Mouse (Mus musculus): Measurements from ENCODE around the gene Ints7. TPM values are rescaled to one million over a fixed set of nuclear protein-coding genes. Genes with fewer than 3 reads are reported as not detected.

Gene Ints7
- polyA plus RNA-seq, 1 experiment from 2014 or later = 35.7 TPM

DNA sequence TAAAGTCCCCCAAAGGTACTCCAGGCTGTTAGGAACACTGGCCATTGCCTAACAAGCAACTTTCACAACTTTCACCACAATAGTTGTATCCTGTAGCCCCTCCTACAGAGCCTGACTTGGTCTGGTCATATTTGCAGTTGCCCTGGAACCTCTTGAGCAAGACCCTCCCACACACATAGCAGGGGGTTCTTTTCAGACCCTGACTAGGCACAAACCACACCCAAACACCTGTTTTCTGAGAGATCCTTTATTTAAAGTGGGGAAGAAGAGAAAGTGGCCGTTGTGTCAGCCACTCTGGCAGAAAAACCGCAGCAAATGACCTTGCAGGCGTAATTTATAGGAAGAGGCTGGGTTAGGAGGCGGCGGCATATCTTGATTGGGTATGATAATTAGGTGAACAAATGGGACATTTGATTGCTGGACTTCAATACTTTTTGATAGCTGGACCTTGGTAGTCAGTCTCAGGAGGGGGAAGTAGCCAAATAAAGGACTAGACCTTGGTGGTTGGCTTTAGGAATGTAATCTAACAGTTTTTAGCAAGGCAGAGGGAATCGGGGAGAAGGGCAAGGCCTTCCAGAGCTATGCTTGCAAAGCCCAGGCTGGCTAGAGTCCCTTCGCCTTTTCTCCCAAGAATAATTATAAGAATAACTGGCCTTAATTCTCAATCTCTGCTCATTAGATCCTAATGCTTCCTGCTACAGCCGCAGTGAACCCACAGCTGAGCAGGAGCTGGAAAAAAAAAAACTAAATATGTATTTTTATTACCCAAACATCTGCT is 85.8 kb downstream of the Ints7 start:
- Histone ChIP-seq H3K4me2 (ENCODE audit: low read depth, low read length) (no peak overlapping the region), H3K27ac (ENCODE audit: low read length) (no peak overlapping the region), H3K9ac (ENCODE audit: low read depth, low read length) (no peak overlapping the region), H3K27me3 (replicated peaks; ENCODE audit: control insufficient read depth, insufficient read depth, low read length) (no peaks in the 10 kb centered on the region), H3K36me3 (ENCODE audit: control insufficient read depth, insufficient read depth, low read length) (no peaks in the 10 kb centered on the region), H3K9me3 (ENCODE audit: control insufficient read depth, low read length) (no peaks in the 10 kb centered on the region), H3K4me3 (ENCODE audit: low read length) (no peak overlapping the region), H3K4me1 (ENCODE audit: control insufficient read depth, insufficient read depth, low read length) (peaks cover 13% of the 10 kb centered on the region)
- no peak for ATAC-seq
- WGBS = 65% methylated on average over 8 of the region's 8 CpGs

DNA sequence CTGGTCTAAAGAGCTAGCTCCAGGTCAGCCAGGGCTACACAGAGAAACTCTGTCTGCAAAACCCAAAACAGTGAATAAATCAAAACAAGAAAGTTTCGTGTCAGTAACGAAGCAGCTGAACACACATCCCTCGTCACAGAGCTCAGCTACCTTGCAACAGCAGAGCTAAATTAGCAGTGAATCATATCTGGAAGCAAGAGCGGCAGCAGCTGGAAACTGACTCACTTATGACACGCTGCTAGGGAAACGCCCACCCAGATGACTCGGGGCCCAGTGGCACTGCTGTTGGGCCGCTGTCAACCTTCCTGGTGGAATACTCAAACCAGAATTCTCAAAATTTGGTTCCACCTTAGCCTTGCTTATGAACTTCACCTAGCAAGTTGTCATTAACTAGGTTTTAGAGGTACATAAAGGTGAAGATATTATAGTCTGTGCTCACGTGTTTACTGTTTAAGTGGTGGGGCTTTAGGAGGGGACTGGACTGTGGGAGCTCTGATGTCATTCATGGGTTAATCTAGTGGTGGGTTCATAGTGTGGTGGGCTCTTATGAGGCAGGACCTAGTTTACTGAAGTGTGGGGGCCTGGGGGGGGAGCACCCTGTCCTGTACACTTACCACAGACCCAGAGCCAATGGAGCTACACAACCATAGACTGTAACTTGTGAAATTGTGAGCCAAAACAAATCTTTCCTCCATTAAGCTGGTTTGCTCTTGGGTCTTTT is 86.9 kb downstream of the Ints7 start:
- Histone ChIP-seq H3K27me3 (replicated peaks; ENCODE audit: control insufficient read depth, insufficient read depth, low read length) (no peaks in the 10 kb centered on the region), H3K9me3 (ENCODE audit: control insufficient read depth, low read length) (no peaks in the 10 kb centered on the region), H3K9ac (ENCODE audit: low read depth, low read length) (no peak overlapping the region), H3K4me2 (ENCODE audit: low read depth, low read length) (no peak overlapping the region), H3K27ac (ENCODE audit: low read length) (peak overlapping the region; percentile 21; the same call in 1 of the 2 replicates), H3K36me3 (ENCODE audit: control insufficient read depth, insufficient read depth, low read length) (no peaks in the 10 kb centered on the region), H3K4me3 (ENCODE audit: low read length) (no peak overlapping the region), H3K4me1 (ENCODE audit: control insufficient read depth, insufficient read depth, low read length) (peaks cover 13% of the 10 kb centered on the region)
- ATAC-seq = peak; percentile 75
- 30% methylated on average over 9 of the region's 9 CpGs for WGBS

DNA sequence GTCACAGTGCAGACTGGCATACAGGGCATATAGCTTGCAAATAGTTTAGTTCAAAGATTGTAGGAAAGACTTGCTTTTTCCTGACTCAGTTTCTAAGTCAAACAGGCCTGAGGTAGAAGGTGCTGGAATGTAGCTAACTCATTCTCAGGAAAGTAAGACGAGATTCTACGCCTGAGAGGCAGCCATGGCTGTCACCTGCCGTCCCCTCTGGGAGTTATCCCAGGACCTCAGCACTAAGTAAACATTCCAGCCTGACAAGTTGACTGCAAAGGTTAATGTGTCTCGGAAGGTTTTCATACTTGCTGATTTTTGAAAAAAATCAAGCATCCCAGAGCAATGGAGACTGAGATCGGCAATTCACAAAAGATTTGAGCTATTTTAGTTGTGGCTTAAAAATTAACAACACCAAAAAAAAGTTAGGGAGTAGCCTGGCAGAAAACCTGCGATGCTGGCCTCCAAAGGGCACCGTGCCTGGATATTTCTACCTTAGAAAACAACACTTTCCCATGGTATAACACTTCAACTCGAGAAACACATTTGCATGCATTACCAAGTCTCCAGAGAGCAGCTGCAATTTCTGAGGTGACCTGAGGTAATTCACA is 87.6 kb downstream of the Ints7 start:
- whole genome bisulfite sequencing = 22% methylated on average over 8 of the region's 8 CpGs
- no peak overlapping the region for H3K4me2 ChIP-seq (ENCODE audit: low read depth, low read length)
- H3K27ac ChIP-seq (ENCODE audit: low read length) = peak overlapping the region; percentile 20; the same call in 1 of the 2 replicates
- peaks cover 13% of the 10 kb centered on the region for H3K4me1 ChIP-seq (ENCODE audit: control insufficient read depth, insufficient read depth, low read length)
- no peak overlapping the region for H3K4me3 ChIP-seq (ENCODE audit: low read length)
- no peaks in the 10 kb centered on the region for H3K36me3 ChIP-seq (ENCODE audit: control insufficient read depth, insufficient read depth, low read length)
- H3K27me3 ChIP-seq (replicated peaks; ENCODE audit: control insufficient read depth, insufficient read depth, low read length) = no peaks in the 10 kb centered on the region
- no peak overlapping the region for H3K9ac ChIP-seq (ENCODE audit: low read depth, low read length)
- ATAC-seq = 0 out of 2 replicates have a peak, but pooled peaks have one; percentile 41
- H3K9me3 ChIP-seq (ENCODE audit: control insufficient read depth, low read length) = no peaks in the 10 kb centered on the region

DNA sequence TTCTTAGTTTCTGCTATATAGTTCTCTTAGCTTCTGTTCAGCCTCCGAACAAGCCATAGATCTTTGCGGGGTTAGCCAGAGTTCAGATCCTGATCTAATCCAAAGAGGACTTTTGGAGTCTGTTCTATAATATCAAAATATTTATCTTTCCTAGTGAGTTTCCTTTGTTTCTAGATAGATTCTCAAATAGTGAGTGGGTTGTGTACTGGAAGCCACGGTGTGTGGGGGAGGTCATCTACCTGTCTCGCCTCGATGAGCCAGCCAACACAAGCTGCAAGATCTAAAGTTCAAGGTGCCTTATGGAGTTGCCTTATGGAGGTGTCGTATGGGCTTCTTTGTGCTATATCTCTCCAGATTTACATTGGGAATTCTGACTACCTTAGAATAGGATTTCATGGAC is 88.2 kb downstream of the Ints7 start:
- 64% methylated on average over 6 of the region's 6 CpGs for WGBS
- Histone ChIP-seq H3K4me1 (ENCODE audit: control insufficient read depth, insufficient read depth, low read length) (peaks cover 13% of the 10 kb centered on the region), H3K9ac (ENCODE audit: low read depth, low read length) (no peak overlapping the region), H3K4me2 (ENCODE audit: low read depth, low read length) (no peak overlapping the region), H3K4me3 (ENCODE audit: low read length) (no peak overlapping the region), H3K9me3 (ENCODE audit: control insufficient read depth, low read length) (no peaks in the 10 kb centered on the region), H3K27me3 (replicated peaks; ENCODE audit: control insufficient read depth, insufficient read depth, low read length) (no peaks in the 10 kb centered on the region), H3K27ac (ENCODE audit: low read length) (no peak overlapping the region), H3K36me3 (ENCODE audit: control insufficient read depth, insufficient read depth, low read length) (no peaks in the 10 kb centered on the region)
- no peak for ATAC-seq

DNA sequence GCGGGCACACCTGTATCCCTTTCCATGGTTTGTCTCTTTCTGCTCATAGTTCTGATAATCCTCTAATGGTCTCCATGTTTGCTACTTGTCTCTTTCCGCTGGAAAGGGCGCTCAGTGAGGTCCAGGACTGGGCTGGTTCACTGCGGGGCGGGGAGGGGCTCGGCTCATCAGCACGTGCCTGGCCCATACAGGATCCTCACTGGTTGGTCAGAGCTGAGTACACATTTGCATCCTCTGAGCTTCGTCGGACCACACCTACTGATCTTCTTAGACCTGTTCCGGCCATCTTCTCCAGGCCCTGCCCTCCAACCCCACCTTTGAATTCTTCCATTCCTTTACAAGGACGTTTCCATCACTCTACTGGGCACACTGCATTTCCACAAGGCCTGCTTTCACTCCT is 90.9 kb downstream of the Ints7 start:
- Histone ChIP-seq H3K9me3 (ENCODE audit: control insufficient read depth, low read length) (no peaks in the 10 kb centered on the region), H3K27ac (ENCODE audit: low read length) (no peak overlapping the region), H3K27me3 (replicated peaks; ENCODE audit: control insufficient read depth, insufficient read depth, low read length) (no peaks in the 10 kb centered on the region), H3K4me1 (ENCODE audit: control insufficient read depth, insufficient read depth, low read length) (peaks cover 13% of the 10 kb centered on the region), H3K9ac (ENCODE audit: low read depth, low read length) (no peak overlapping the region), H3K4me3 (ENCODE audit: low read length) (no peak overlapping the region), H3K4me2 (ENCODE audit: low read depth, low read length) (no peak overlapping the region), H3K36me3 (ENCODE audit: control insufficient read depth, insufficient read depth, low read length) (no peaks in the 10 kb centered on the region)
- WGBS = 84% methylated on average over 11 of the region's 11 CpGs
- ATAC-seq = no peak

DNA sequence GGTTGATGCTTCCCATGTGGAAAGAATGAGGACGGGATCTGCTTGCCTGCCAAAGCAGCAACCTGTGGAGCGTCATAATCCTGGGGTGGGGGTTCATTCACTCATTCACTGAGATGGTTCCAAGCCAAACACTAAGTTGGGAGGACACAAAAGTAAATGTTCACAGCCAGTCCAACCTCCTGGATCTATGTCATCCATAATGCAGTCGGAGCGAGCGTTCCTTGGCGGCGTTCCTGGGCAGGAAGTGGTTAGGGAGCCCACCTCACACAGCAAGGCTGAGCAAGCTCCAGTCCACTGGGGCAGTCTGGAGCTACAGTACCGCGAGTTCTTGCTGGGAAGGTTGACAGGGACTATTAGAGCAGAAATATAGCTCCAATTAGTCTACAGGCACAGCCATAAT is 92.6 kb downstream of the Ints7 start:
- 0 out of 2 replicates have a peak overlapping the region, but pooled peaks have one; percentile 21 for H3K27ac ChIP-seq (ENCODE audit: low read length)

More for the DNA sequence above, 92.6 kb downstream of the Ints7 start:
- ATAC-seq = peak; percentile 64
- Histone ChIP-seq H3K36me3 (ENCODE audit: control insufficient read depth, insufficient read depth, low read length) (no peaks in the 10 kb centered on the region), H3K9me3 (ENCODE audit: control insufficient read depth, low read length) (no peaks in the 10 kb centered on the region), H3K27me3 (replicated peaks; ENCODE audit: control insufficient read depth, insufficient read depth, low read length) (no peaks in the 10 kb centered on the region), H3K9ac (ENCODE audit: low read depth, low read length) (no peak overlapping the region), H3K4me2 (ENCODE audit: low read depth, low read length) (no peak overlapping the region), H3K4me1 (ENCODE audit: control insufficient read depth, insufficient read depth, low read length) (no peaks in the 10 kb centered on the region), H3K4me3 (ENCODE audit: low read length) (no peak overlapping the region)
- 54% methylated on average over 9 of the region's 9 CpGs for WGBS

Other genes with a start within 250 kb of the Ints7 start
- gene Tmem206, start 249.7 kb upstream of the Ints7 start, polyA plus RNA-seq (2015; fragmentation: Nextera tagmentation; extraction: Ambion mirVana) = 18.2 and 19.3 TPM in 2 replicates
- 11.3 and 11.8 TPM in 2 replicates for gene Ppp2r5a, start 172.4 kb upstream of the Ints7 start, polyA plus RNA-seq (2015; fragmentation: Nextera tagmentation; extraction: Ambion mirVana)
- gene Dtl, start 92 bp upstream of the Ints7 start, polyA plus RNA-seq (2015; fragmentation: Nextera tagmentation; extraction: Ambion mirVana) = 27.0 and 30.8 TPM in 2 replicates
- 10.4 and 11.2 TPM in 2 replicates for gene Lpgat1, start 142.2 kb downstream of the Ints7 start, polyA plus RNA-seq (2015; fragmentation: Nextera tagmentation; extraction: Ambion mirVana)
- gene Nek2, start 245.8 kb downstream of the Ints7 start, polyA plus RNA-seq (2015; fragmentation: Nextera tagmentation; extraction: Ambion mirVana) = 43.1 and 44.1 TPM in 2 replicates